Mouse (Mus musculus): Measurements from ENCODE around the gene Myoz2. TPM values are rescaled to one million over a fixed set of nuclear protein-coding genes. Genes with fewer than 3 reads are reported as not detected.

Gene Myoz2
- polyA plus RNA-seq, 1 experiment from 2014 or later = 0.36 TPM

Small RNA genes within 50 kb of the gene (microRNA-seq; reads per million reads assigned to microRNA genes)
- gene Gm22066 = not detected

Other genes starting within 250 kb of the Myoz2 start
- not detected in 2 replicates for gene Fabp2, start 139.9 kb downstream of the Myoz2 start, polyA plus RNA-seq (2016; fragmentation: Nextera tagmentation; extraction: Ambion mirVana)
- not detected in 2 replicates for gene Gm10959, start 115.7 kb downstream of the Myoz2 start, polyA plus RNA-seq (2016; fragmentation: Nextera tagmentation; extraction: Ambion mirVana)
- 85.7 and 101 TPM in 2 replicates for gene 1810037I17Rik, start 110.8 kb downstream of the Myoz2 start, polyA plus RNA-seq (2016; fragmentation: Nextera tagmentation; extraction: Ambion mirVana)
- 6.0 and 6.2 TPM in 2 replicates for gene Usp53, start 50.5 kb downstream of the Myoz2 start, polyA plus RNA-seq (2016; fragmentation: Nextera tagmentation; extraction: Ambion mirVana)
- 4.0 and 4.2 TPM in 2 replicates for gene Synpo2, start 201.1 kb upstream of the Myoz2 start, polyA plus RNA-seq (2016; fragmentation: Nextera tagmentation; extraction: Ambion mirVana)
- 33.0 and 38.8 TPM in 2 replicates for gene Sec24d, start 232.4 kb upstream of the Myoz2 start, polyA plus RNA-seq (2016; fragmentation: Nextera tagmentation; extraction: Ambion mirVana)